Mouse (Mus musculus): Measurements from ENCODE around the gene Herc3. TPM values are rescaled to one million over a fixed set of nuclear protein-coding genes. Genes with fewer than 3 reads are reported as not detected.
A peak's percentile ranks its signal among the peaks of the same experiment; 100 is the strongest.

The Herc3 gene
- polyA plus RNA-seq, 1 experiment from 2014 or later = 10.4 TPM

DNA sequence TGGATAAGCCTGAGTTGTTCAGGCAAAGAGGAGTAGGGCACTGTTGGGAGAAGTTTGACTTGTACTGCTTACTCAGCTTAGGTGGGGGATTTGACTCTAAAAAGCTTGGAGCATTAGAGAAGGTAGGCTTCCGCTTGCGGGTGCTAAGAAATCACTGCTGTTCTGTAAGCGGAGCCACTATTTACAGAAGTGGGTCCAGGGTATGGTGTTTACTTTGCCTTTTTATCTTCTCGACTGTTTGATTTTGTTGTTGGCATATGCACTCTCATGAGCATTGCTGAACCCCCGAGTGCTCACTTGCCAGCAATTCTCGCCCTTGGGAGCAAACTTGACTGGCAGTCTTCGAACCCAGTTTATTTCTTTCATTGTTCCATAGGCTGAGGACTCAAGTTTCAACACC is 69.3 kb downstream of the Herc3 start:
- no peak for ATAC-seq (ENCODE audit: low FRiP score, low TSS enrichment)
- Histone ChIP-seq H3K4me1 (ENCODE audit: control insufficient read depth, insufficient read depth, low read length) (0 out of 2 replicates have a peak, but pooled peaks cover 2% of the 10 kb centered on the region), H3K4me2 (replicated peaks; ENCODE audit: low read depth, low read length) (no peak overlapping the region), H3K4me3 (ENCODE audit: low read length) (no peak overlapping the region), H3K27me3 (ENCODE audit: control insufficient read depth, insufficient read depth, low read length) (no peaks in the 10 kb centered on the region), H3K36me3 (ENCODE audit: control insufficient read depth, insufficient read depth, low read length) (no peaks in the 10 kb centered on the region), H3K9me3 (ENCODE audit: control insufficient read depth, low read length) (no peaks in the 10 kb centered on the region), H3K27ac (ENCODE audit: low read depth, low read length) (no peak overlapping the region), H3K9ac (ENCODE audit: low read depth, low read length) (no peak overlapping the region)
- 76% methylated on average over 7 of the region's 7 CpGs for WGBS

- ATAC-seq (ENCODE audit: low FRiP score, low TSS enrichment) = peak; percentile 83; the same call in 1 of the 2 replicates
- H3K27ac ChIP-seq (ENCODE audit: low read depth, low read length) = no peak overlapping the region
- 0 out of 2 replicates have a peak, but pooled peaks cover 2% of the 10 kb centered on the region for H3K4me1 ChIP-seq (ENCODE audit: control insufficient read depth, insufficient read depth, low read length)
- H3K36me3 ChIP-seq (ENCODE audit: control insufficient read depth, insufficient read depth, low read length) = no peaks in the 10 kb centered on the region
- H3K4me2 ChIP-seq (replicated peaks; ENCODE audit: low read depth, low read length) = no peak overlapping the region
- 26% methylated on average over 8 of the region's 8 CpGs for WGBS
- H3K27me3 ChIP-seq (ENCODE audit: control insufficient read depth, insufficient read depth, low read length) = no peaks in the 10 kb centered on the region
- H3K9me3 ChIP-seq (ENCODE audit: control insufficient read depth, low read length) = peaks cover 13% of the 10 kb centered on the region
- H3K4me3 ChIP-seq (ENCODE audit: low read length) = no peak overlapping the region
- no peak overlapping the region for H3K9ac ChIP-seq (ENCODE audit: low read depth, low read length)
Observed at GRCm38 (mm10) chr6:58903171-58903570, 71.9 kb downstream of the Herc3 start.

- 57% methylated on average over 3 of the region's 3 CpGs for WGBS
- Histone ChIP-seq H3K4me3 (ENCODE audit: low read length) (no peak overlapping the region), H3K27ac (ENCODE audit: low read depth, low read length) (no peak overlapping the region), H3K9ac (ENCODE audit: low read depth, low read length) (no peak overlapping the region), H3K9me3 (ENCODE audit: control insufficient read depth, low read length) (peaks cover 13% of the 10 kb centered on the region), H3K4me1 (ENCODE audit: control insufficient read depth, insufficient read depth, low read length) (0 out of 2 replicates have a peak, but pooled peaks cover 2% of the 10 kb centered on the region), H3K4me2 (replicated peaks; ENCODE audit: low read depth, low read length) (no peak overlapping the region), H3K36me3 (ENCODE audit: control insufficient read depth, insufficient read depth, low read length) (no peaks in the 10 kb centered on the region), H3K27me3 (ENCODE audit: control insufficient read depth, insufficient read depth, low read length) (no peaks in the 10 kb centered on the region)
- no peak for ATAC-seq (ENCODE audit: low FRiP score, low TSS enrichment)
Observed at GRCm38 (mm10) chr6:58904551-58904950, 73.3 kb downstream of the Herc3 start.

- no peaks in the 10 kb centered on the region for H3K36me3 ChIP-seq (ENCODE audit: control insufficient read depth, insufficient read depth, low read length)
- H3K27me3 ChIP-seq (ENCODE audit: control insufficient read depth, insufficient read depth, low read length) = no peaks in the 10 kb centered on the region
- H3K4me3 ChIP-seq (ENCODE audit: low read length) = peak within 1 kb of the TSS; percentile 33
- H3K4me2 ChIP-seq (replicated peaks; ENCODE audit: low read depth, low read length) = peak within 1 kb of the TSS; percentile 47
- H3K9ac ChIP-seq (ENCODE audit: low read depth, low read length) = no peak within 1 kb of the TSS
- ATAC-seq (ENCODE audit: low FRiP score, low TSS enrichment) = peak; percentile 57; the same call in 1 of the 2 replicates
- H3K27ac ChIP-seq (ENCODE audit: low read depth, low read length) = no peak within 1 kb of the TSS
- H3K4me1 ChIP-seq (ENCODE audit: control insufficient read depth, insufficient read depth, low read length) = 0 out of 2 replicates have a peak, but pooled peaks cover 2% of the 10 kb centered on the region
- 47% methylated on average over 34 of the region's 34 CpGs for WGBS
- peaks cover 13% of the 10 kb centered on the region for H3K9me3 ChIP-seq (ENCODE audit: control insufficient read depth, low read length)
Observed at GRCm38 (mm10) chr6:58906852-58907261, 75.6 kb downstream of the Herc3 start, which contains the start of gene Nap1l5. Gene Nap1l5, minus strand, starts transcription at chr6:58907076.

DNA sequence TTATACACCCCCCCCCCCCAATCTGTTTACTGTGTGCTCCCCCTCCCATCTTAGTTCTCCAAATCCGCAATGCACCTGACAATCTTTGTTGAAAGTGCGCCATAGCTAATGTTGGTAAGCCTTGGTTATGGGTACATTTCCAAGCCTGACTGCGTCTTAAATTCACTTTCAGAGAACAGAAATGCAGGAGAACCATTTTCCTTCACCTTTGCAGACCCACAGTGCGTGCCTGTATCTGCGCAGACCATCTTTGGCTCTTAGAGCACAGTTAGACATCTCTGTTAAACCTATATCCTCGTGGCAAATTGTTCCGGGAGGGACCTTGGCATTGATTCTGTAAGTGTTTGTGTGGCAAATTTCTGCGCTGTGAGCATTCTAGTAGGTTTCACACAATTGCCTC is 76.1 kb downstream of the Herc3 start:
- peaks cover 13% of the 10 kb centered on the region for H3K9me3 ChIP-seq (ENCODE audit: control insufficient read depth, low read length)
- peak overlapping the region; percentile 33; the same call in 1 of the 2 replicates for H3K4me3 ChIP-seq (ENCODE audit: low read length)
- no peak for ATAC-seq (ENCODE audit: low FRiP score, low TSS enrichment)
- no peak overlapping the region for H3K27ac ChIP-seq (ENCODE audit: low read depth, low read length)
- WGBS = 80% methylated on average over 8 of the region's 8 CpGs
- no peaks in the 10 kb centered on the region for H3K27me3 ChIP-seq (ENCODE audit: control insufficient read depth, insufficient read depth, low read length)
- H3K4me2 ChIP-seq (replicated peaks; ENCODE audit: low read depth, low read length) = peak overlapping the region; percentile 47; the same call in 1 of the 2 replicates
- no peaks in the 10 kb centered on the region for H3K36me3 ChIP-seq (ENCODE audit: control insufficient read depth, insufficient read depth, low read length)
- H3K4me1 ChIP-seq (ENCODE audit: control insufficient read depth, insufficient read depth, low read length) = 0 out of 2 replicates have a peak, but pooled peaks cover 2% of the 10 kb centered on the region
- H3K9ac ChIP-seq (ENCODE audit: low read depth, low read length) = no peak overlapping the region

DNA sequence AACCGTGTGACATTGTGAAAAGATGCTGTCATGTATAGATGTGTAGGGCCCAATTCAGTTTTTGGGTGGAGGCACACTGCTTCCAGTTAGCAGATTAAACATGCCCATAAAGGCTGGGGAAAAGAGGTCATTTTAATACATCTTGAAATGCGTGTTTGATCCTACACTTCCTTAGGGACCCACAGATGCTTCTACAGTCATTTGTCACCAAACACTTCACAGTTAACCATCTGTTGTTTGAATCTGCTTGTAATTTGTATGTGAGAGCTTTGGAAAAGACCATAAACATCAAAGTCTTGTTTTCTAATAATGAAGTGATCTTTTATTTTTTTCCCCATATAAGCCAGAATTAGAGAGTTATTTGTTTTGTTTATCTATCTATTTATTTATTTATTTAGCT is 76.5 kb downstream of the Herc3 start:
- Histone ChIP-seq H3K4me3 (ENCODE audit: low read length) (no peak overlapping the region), H3K27ac (ENCODE audit: low read depth, low read length) (no peak overlapping the region), H3K27me3 (ENCODE audit: control insufficient read depth, insufficient read depth, low read length) (no peaks in the 10 kb centered on the region), H3K4me2 (replicated peaks; ENCODE audit: low read depth, low read length) (no peak overlapping the region), H3K9ac (ENCODE audit: low read depth, low read length) (no peak overlapping the region), H3K4me1 (ENCODE audit: control insufficient read depth, insufficient read depth, low read length) (0 out of 2 replicates have a peak, but pooled peaks cover 2% of the 10 kb centered on the region), H3K36me3 (ENCODE audit: control insufficient read depth, insufficient read depth, low read length) (no peaks in the 10 kb centered on the region), H3K9me3 (ENCODE audit: control insufficient read depth, low read length) (peaks cover 13% of the 10 kb centered on the region)
- 72% methylated on average over 2 of the region's 2 CpGs for WGBS
- ATAC-seq (ENCODE audit: low FRiP score, low TSS enrichment) = no peak

GRCm38 (mm10) chr6:58912842-58913241 is 81.6 kb downstream of the Herc3 start:
- Histone ChIP-seq H3K4me1 (ENCODE audit: control insufficient read depth, insufficient read depth, low read length) (no peaks in the 10 kb centered on the region), H3K4me2 (replicated peaks; ENCODE audit: low read depth, low read length) (no peak overlapping the region), H3K4me3 (ENCODE audit: low read length) (no peak overlapping the region), H3K27me3 (ENCODE audit: control insufficient read depth, insufficient read depth, low read length) (no peaks in the 10 kb centered on the region), H3K27ac (ENCODE audit: low read depth, low read length) (no peak overlapping the region), H3K9ac (ENCODE audit: low read depth, low read length) (no peak overlapping the region), H3K36me3 (ENCODE audit: control insufficient read depth, insufficient read depth, low read length) (no peaks in the 10 kb centered on the region), H3K9me3 (ENCODE audit: control insufficient read depth, low read length) (no peaks in the 10 kb centered on the region)
- no peak for ATAC-seq (ENCODE audit: low FRiP score, low TSS enrichment)
- WGBS = 75% methylated on average over 5 of the region's 5 CpGs

- H3K36me3 ChIP-seq (ENCODE audit: control insufficient read depth, insufficient read depth, low read length) = no peaks in the 10 kb centered on the region
- no peaks in the 10 kb centered on the region for H3K27me3 ChIP-seq (ENCODE audit: control insufficient read depth, insufficient read depth, low read length)
- H3K9me3 ChIP-seq (ENCODE audit: control insufficient read depth, low read length) = no peaks in the 10 kb centered on the region
- H3K4me1 ChIP-seq (ENCODE audit: control insufficient read depth, insufficient read depth, low read length) = no peaks in the 10 kb centered on the region
- H3K9ac ChIP-seq (ENCODE audit: low read depth, low read length) = no peak overlapping the region
- H3K4me3 ChIP-seq (ENCODE audit: low read length) = no peak overlapping the region
- H3K4me2 ChIP-seq (replicated peaks; ENCODE audit: low read depth, low read length) = no peak overlapping the region
- no peak for ATAC-seq (ENCODE audit: low FRiP score, low TSS enrichment)
- H3K27ac ChIP-seq (ENCODE audit: low read depth, low read length) = no peak overlapping the region
- WGBS = 57% methylated on average over 3 of the region's 3 CpGs
Observed at GRCm38 (mm10) chr6:58913551-58913950, 82.3 kb downstream of the Herc3 start.

- Histone ChIP-seq H3K9ac (ENCODE audit: low read depth, low read length) (no peak overlapping the region), H3K4me3 (ENCODE audit: low read length) (no peak overlapping the region), H3K4me2 (replicated peaks; ENCODE audit: low read depth, low read length) (no peak overlapping the region), H3K27ac (ENCODE audit: low read depth, low read length) (no peak overlapping the region), H3K36me3 (ENCODE audit: control insufficient read depth, insufficient read depth, low read length) (no peaks in the 10 kb centered on the region), H3K4me1 (ENCODE audit: control insufficient read depth, insufficient read depth, low read length) (no peaks in the 10 kb centered on the region), H3K9me3 (ENCODE audit: control insufficient read depth, low read length) (no peaks in the 10 kb centered on the region), H3K27me3 (ENCODE audit: control insufficient read depth, insufficient read depth, low read length) (no peaks in the 10 kb centered on the region)
- ATAC-seq (ENCODE audit: low FRiP score, low TSS enrichment) = no peak
- 73% methylated on average over 5 of the region's 5 CpGs for WGBS
Observed at GRCm38 (mm10) chr6:58913971-58914370, 82.7 kb downstream of the Herc3 start.
